Mouse (Mus musculus): ENCODE measurements around the gene Tollip. TPM values are rescaled to one million over a fixed set of nuclear protein-coding genes. Genes with fewer than 3 reads are reported as not detected.

The Tollip gene
- total RNA-seq, 1 experiment from 2014 or later, result 30.4 TPM

- peak; percentile 30 to 57; a peak in 3 of 4 replicates for ATAC-seq (replicated peaks in 1 of 2; ENCODE audit: insufficient read depth in 1 of 2, low FRiP score in 2 of 2, low TSS enrichment in 1 of 2, low read depth in 1 of 2, poor library complexity in 2 of 2, severe bottlenecking in 2 of 2)
Measured at GRCm38 (mm10) chr7:141838779-141839178, 79.5 kb downstream of the Tollip start, which contains the start of gene Muc5b. Gene Muc5b (plus strand): TSS chr7:141839070.

- ATAC-seq (replicated peaks in 1 of 2; ENCODE audit: insufficient read depth in 1 of 2, low FRiP score in 2 of 2, low TSS enrichment in 1 of 2, low read depth in 1 of 2, poor library complexity in 2 of 2, severe bottlenecking in 2 of 2), result no peak
Measured at GRCm38 (mm10) chr7:141836423-141836822, 81.9 kb downstream of the Tollip start.

DNA sequence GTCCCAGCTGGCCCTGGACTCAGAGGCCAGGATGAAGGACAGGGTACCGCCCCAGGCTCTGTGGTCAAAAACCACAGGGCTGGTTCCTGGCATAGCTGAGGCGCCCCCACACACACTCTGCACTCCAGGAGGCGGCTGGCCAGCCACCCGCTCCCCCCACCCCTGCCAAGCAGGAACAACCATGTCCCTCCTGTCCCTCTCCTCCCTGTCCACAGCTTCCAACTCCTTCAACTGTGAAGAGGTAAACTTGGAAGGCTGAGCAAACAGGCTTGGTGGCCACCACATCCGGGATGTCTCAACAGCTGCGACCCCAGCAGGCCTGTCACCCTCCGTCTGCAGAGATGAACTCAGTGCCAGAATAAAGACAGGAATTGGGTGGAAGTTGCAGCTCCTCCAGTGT, 82.4 kb downstream of the Tollip start:
- peak; percentile 32 to 46; a peak in 3 of 4 replicates for ATAC-seq (replicated peaks in 1 of 2; ENCODE audit: insufficient read depth in 1 of 2, low FRiP score in 2 of 2, low TSS enrichment in 1 of 2, low read depth in 1 of 2, poor library complexity in 2 of 2, severe bottlenecking in 2 of 2)

Other genes starting within 250 kb of the Tollip start
- gene Muc2, start 228.2 kb downstream of the Tollip start, total RNA-seq (2017), result not detected in 2 replicates
- 0.06 and 0.15 TPM in 2 replicates for gene Muc5ac, start 129.5 kb downstream of the Tollip start, total RNA-seq (2017)
- gene Muc5b, start 79.4 kb downstream of the Tollip start, total RNA-seq (2017), result 0.05 and 0.06 TPM in 2 replicates
- gene Brsk2, start 31.2 kb upstream of the Tollip start, total RNA-seq (2017), result not detected in 2 replicates
- 53.6 and 72.9 TPM in 2 replicates for gene Mob2, start 142.6 kb upstream of the Tollip start, total RNA-seq (2017)
- 0.15 TPM in 1 of 2 replicates, not detected in the other for gene Dusp8, start 177.3 kb upstream of the Tollip start, total RNA-seq (2017)
- not detected in 2 replicates for gene Gm45618, start 202.2 kb upstream of the Tollip start, total RNA-seq (2017)
- not detected in 2 replicates for gene Gm39115, start 217.5 kb upstream of the Tollip start, total RNA-seq (2017)
- not detected in 2 replicates for gene Gm45337, start 226.1 kb upstream of the Tollip start, total RNA-seq (2017)
- gene Gm29735, start 238.6 kb upstream of the Tollip start, total RNA-seq (2017), result not detected in 2 replicates
- not detected in 2 replicates for gene Gm4553, start 247.2 kb upstream of the Tollip start, total RNA-seq (2017)

Data from hematopoietic stem cell, adult 5-6 weeks (primary cell).